Mouse (Mus musculus) intestine, postnatal 0 days (tissue): ENCODE measurements around the gene Kdm8. TPM values are rescaled to one million over a fixed set of nuclear protein-coding genes. Genes with fewer than 3 reads are reported as not detected.

Source experiments
- ATAC-seq: fragments of 200-750 bp; cut with Nextera tagmentation; 2 replicates; pipeline ENCODE4 v1.8.0; 2017; ENCODE audit warnings: mild to moderate bottlenecking, moderate TSS enrichment, moderate library complexity
- H3K27ac ChIP-seq: fragments of 300-500 bp; sonication (generic); 2 replicates; pipeline ENCODE4 v1.5.1; 2014; ENCODE audit warnings: mild to moderate bottlenecking, low read depth, low read length, moderate library complexity
- H3K27me3 ChIP-seq: fragments of 300-500 bp; sonication (generic); replicated peaks from 2 replicates; pipeline ENCODE4 v1.6.1; 2014; ENCODE audit warnings: low read length, mixed read lengths; ENCODE audit not compliant: control insufficient read depth, insufficient read depth
- H3K36me3 ChIP-seq: fragments of 300-500 bp; sonication (generic); 2 replicates; pipeline ENCODE4 v1.6.1; 2014; ENCODE audit warnings: mild to moderate bottlenecking, moderate library complexity; ENCODE audit not compliant: control insufficient read depth, insufficient read depth
- H3K4me1 ChIP-seq: fragments of 300-500 bp; sonication (generic); replicated peaks from 2 replicates; pipeline ENCODE4 v1.6.1; 2014; ENCODE audit warnings: antibody characterized with exemption, low read length, mixed read lengths; ENCODE audit not compliant: control insufficient read depth, insufficient read depth
- H3K4me2 ChIP-seq: fragments of 300-500 bp; sonication (generic); replicated peaks from 2 replicates; pipeline ENCODE4 v1.6.1; 2014; ENCODE audit warnings: low read depth, mild to moderate bottlenecking, moderate library complexity
- H3K4me3 ChIP-seq: fragments of 300-500 bp; sonication (generic); 2 replicates; pipeline ENCODE4 v1.5.1; 2014; ENCODE audit warnings: low read depth, low read length
- H3K9ac ChIP-seq: fragments of 300-500 bp; sonication (generic); 2 replicates; pipeline ENCODE4 v1.6.1; 2014; ENCODE audit warnings: mild to moderate bottlenecking, low read depth, low read length
- H3K9me3 ChIP-seq: fragments of 300-500 bp; sonication (generic); 2 replicates; pipeline ENCODE4 v1.6.1; 2016; ENCODE audit warnings: mixed run types; ENCODE audit not compliant: control insufficient read depth
- CTCF ChIP-seq: sonication (generic); IDR thresholded peaks from 2 replicates; pipeline ENCODE4 v1.5.1; 2016; ENCODE audit warnings: low read depth, mild to moderate bottlenecking, control low read depth, antibody characterized with exemption, moderate library complexity
- WGBS: fragments of 180-500 bp; shearing (Covaris S2); extraction: QIAGEN DNeasy Blood & Tissue Kit; methylation state at CpG from one replicate; pipeline ENCODE4 v1.1.7; 2014; 5-methylcytosine and 5-hydroxymethylcytosine counted together
- polyA plus RNA-seq: library from polyadenylated mRNA; unstranded; fragments of >200 nt; fragmentation: Nextera tagmentation; extraction: Ambion mirVana; gene quantifications from 2 replicates; pipeline ENCODE4 v1.2.1, GENCODE M21; 2015

The Kdm8 gene
- polyA plus RNA-seq, 1 experiment from 2014 or later = 3.5 TPM

- WGBS = 88% methylated on average over 4 of the region's 4 CpGs
Observed at GRCm38 (mm10) chr7:125474535-125474934, 30.1 kb downstream of the Kdm8 start.

GRCm38 (mm10) chr7:125475601-125476251 lies 31.2 kb downstream of the Kdm8 start:
- WGBS = 62% methylated on average over 11 of the region's 11 CpGs
- no peak overlapping the region for H3K4me2 ChIP-seq
- peaks cover 20% of the 10 kb centered on the region for H3K36me3 ChIP-seq
- no peak overlapping the region for H3K9ac ChIP-seq
- TF ChIP-seq CTCF = peak; percentile 42
- no peak for ATAC-seq
- peak overlapping the region; percentile 63 for H3K27ac ChIP-seq
- H3K9me3 ChIP-seq = no peaks in the 10 kb centered on the region
- H3K4me3 ChIP-seq = no peak overlapping the region
- H3K4me1 ChIP-seq = no peaks in the 10 kb centered on the region
- no peaks in the 10 kb centered on the region for H3K27me3 ChIP-seq

More at GRCm38 (mm10) chr7:125474535-125474934, 30.1 kb downstream of the Kdm8 start:
- no peak for TF ChIP-seq CTCF
- Histone ChIP-seq H3K27ac (no peak overlapping the region), H3K4me2 (no peak overlapping the region), H3K4me3 (no peak overlapping the region), H3K36me3 (peaks cover 20% of the 10 kb centered on the region), H3K27me3 (no peaks in the 10 kb centered on the region), H3K9ac (no peak overlapping the region), H3K4me1 (no peaks in the 10 kb centered on the region), H3K9me3 (no peaks in the 10 kb centered on the region)
- ATAC-seq = no peak

GRCm38 (mm10) chr7:125478391-125478984 lies 34.0 kb downstream of the Kdm8 start:
- peak; percentile 34; the same call in 1 of the 2 replicates for ATAC-seq
- Histone ChIP-seq H3K9me3 (no peaks in the 10 kb centered on the region), H3K4me3 (no peak overlapping the region), H3K4me1 (no peaks in the 10 kb centered on the region), H3K36me3 (peaks cover 23% of the 10 kb centered on the region; the same call in 1 of the 2 replicates), H3K4me2 (no peak overlapping the region), H3K9ac (no peak overlapping the region), H3K27ac (peak overlapping the region; percentile 21; the same call in 1 of the 2 replicates), H3K27me3 (no peaks in the 10 kb centered on the region)
- no peak for TF ChIP-seq CTCF
- WGBS = 51% methylated on average over 7 of the region's 7 CpGs

GRCm38 (mm10) chr7:125480518-125480917 lies 36.0 kb downstream of the Kdm8 start:
- Histone ChIP-seq H3K36me3 (peaks cover 42% of the 10 kb centered on the region), H3K4me2 (no peak overlapping the region), H3K9ac (no peak overlapping the region), H3K4me1 (no peaks in the 10 kb centered on the region), H3K4me3 (no peak overlapping the region), H3K27me3 (no peaks in the 10 kb centered on the region), H3K27ac (no peak overlapping the region), H3K9me3 (no peaks in the 10 kb centered on the region)
- no peak for TF ChIP-seq CTCF
- no peak for ATAC-seq
- WGBS = 86% methylated on average over 4 of the region's 4 CpGs

- 75% methylated on average over 3 of the region's 3 CpGs for WGBS
- no peak overlapping the region for H3K4me2 ChIP-seq
- H3K27ac ChIP-seq = no peak overlapping the region
- no peak overlapping the region for H3K4me3 ChIP-seq
- no peak for ATAC-seq
- no peaks in the 10 kb centered on the region for H3K4me1 ChIP-seq
- peaks cover 46% of the 10 kb centered on the region for H3K36me3 ChIP-seq
- TF ChIP-seq CTCF = no peak
- H3K9ac ChIP-seq = no peak overlapping the region
- H3K9me3 ChIP-seq = no peaks in the 10 kb centered on the region
- H3K27me3 ChIP-seq = no peaks in the 10 kb centered on the region
Observed at GRCm38 (mm10) chr7:125482339-125482738, 37.9 kb downstream of the Kdm8 start.

- 46% methylated on average over 2 of the region's 2 CpGs for WGBS
- Histone ChIP-seq H3K9me3 (no peaks in the 10 kb centered on the region), H3K36me3 (peaks cover 40% of the 10 kb centered on the region)
Observed at GRCm38 (mm10) chr7:125482886-125483285, 38.4 kb downstream of the Kdm8 start.

More at GRCm38 (mm10) chr7:125482886-125483285, 38.4 kb downstream of the Kdm8 start:
- H3K27ac ChIP-seq = no peak overlapping the region
- no peak overlapping the region for H3K4me2 ChIP-seq
- no peak for TF ChIP-seq CTCF
- no peak for ATAC-seq
- no peak overlapping the region for H3K4me3 ChIP-seq
- no peaks in the 10 kb centered on the region for H3K27me3 ChIP-seq
- no peaks in the 10 kb centered on the region for H3K4me1 ChIP-seq
- no peak overlapping the region for H3K9ac ChIP-seq
